Mouse (Mus musculus): ENCODE measurements around the gene Epb41l4b. TPM values are rescaled to one million over a fixed set of nuclear protein-coding genes. Genes with fewer than 3 reads are reported as not detected.

Epb41l4b gene
- polyA plus RNA-seq, 1 experiment from 2014 or later: 0.92 TPM

- H3K36me3 ChIP-seq: no peaks in the 10 kb centered on the region
- WGBS: 23% methylated on average over 15 of the region's 15 CpGs
- no peak overlapping the region for H3K27ac ChIP-seq
- peak overlapping the region; percentile 72 for H3K4me3 ChIP-seq
- peaks cover 70% of the 10 kb centered on the region for H3K27me3 ChIP-seq (ENCODE audit: insufficient read depth, poor library complexity, severe bottlenecking)
- peaks cover 43% of the 10 kb centered on the region for H3K4me1 ChIP-seq (replicated peaks)
- H3K9me3 ChIP-seq: no peaks in the 10 kb centered on the region
- no peak for DNase-seq (ENCODE audit: low spot score)
Measured at GRCm38 (mm10) chr4:57140992-57141717, 2.1 kb downstream of the Epb41l4b start.

GRCm38 (mm10) chr4:57140200-57140799 is 2.9 kb downstream of the Epb41l4b start:
- Histone ChIP-seq H3K4me3 (no peak overlapping the region), H3K9me3 (no peaks in the 10 kb centered on the region), H3K27me3 (ENCODE audit: insufficient read depth, poor library complexity, severe bottlenecking) (peaks cover 66% of the 10 kb centered on the region), H3K36me3 (no peaks in the 10 kb centered on the region), H3K4me1 (replicated peaks) (peaks cover 43% of the 10 kb centered on the region), H3K27ac (no peak overlapping the region)
- WGBS: 34% methylated on average over 4 of the region's 4 CpGs
- DNase-seq (ENCODE audit: low spot score): no peak

GRCm38 (mm10) chr4:57139433-57139832 is 3.8 kb downstream of the Epb41l4b start:
- Histone ChIP-seq H3K27me3 (ENCODE audit: insufficient read depth, poor library complexity, severe bottlenecking) (peaks cover 58% of the 10 kb centered on the region), H3K36me3 (no peaks in the 10 kb centered on the region), H3K9me3 (no peaks in the 10 kb centered on the region), H3K4me3 (no peak overlapping the region), H3K27ac (no peak overlapping the region), H3K4me1 (replicated peaks) (peaks cover 43% of the 10 kb centered on the region)
- WGBS: 70% methylated on average over 10 of the region's 10 CpGs
- DNase-seq (ENCODE audit: low spot score): no peak

- WGBS: 77% methylated on average over 6 of the region's 6 CpGs
- H3K4me1 ChIP-seq (replicated peaks): peaks cover 34% of the 10 kb centered on the region
- H3K4me3 ChIP-seq: no peak overlapping the region
- H3K27ac ChIP-seq: no peak overlapping the region
- peaks cover 52% of the 10 kb centered on the region for H3K27me3 ChIP-seq (ENCODE audit: insufficient read depth, poor library complexity, severe bottlenecking)
- no peaks in the 10 kb centered on the region for H3K9me3 ChIP-seq
- no peaks in the 10 kb centered on the region for H3K36me3 ChIP-seq
- DNase-seq (ENCODE audit: low spot score): no peak
Measured at GRCm38 (mm10) chr4:57138093-57138440, 5.2 kb downstream of the Epb41l4b start.

GRCm38 (mm10) chr4:57137371-57138092 is 5.7 kb downstream of the Epb41l4b start:
- H3K4me1 ChIP-seq (replicated peaks): peaks cover 30% of the 10 kb centered on the region
- no peak overlapping the region for H3K27ac ChIP-seq
- 79% methylated on average over 8 of the region's 8 CpGs for WGBS
- peaks cover 49% of the 10 kb centered on the region for H3K27me3 ChIP-seq (ENCODE audit: insufficient read depth, poor library complexity, severe bottlenecking)
- no peak overlapping the region for H3K4me3 ChIP-seq
- no peaks in the 10 kb centered on the region for H3K36me3 ChIP-seq
- no peak for DNase-seq (ENCODE audit: low spot score)
- no peaks in the 10 kb centered on the region for H3K9me3 ChIP-seq

- WGBS: 87% methylated on average over 1 of the region's 1 CpGs
- DNase-seq (ENCODE audit: low spot score): no peak
- Histone ChIP-seq H3K36me3 (no peaks in the 10 kb centered on the region), H3K4me3 (no peak overlapping the region), H3K4me1 (replicated peaks) (peaks cover 16% of the 10 kb centered on the region; the same call in 1 of the 2 replicates), H3K9me3 (no peaks in the 10 kb centered on the region), H3K27ac (no peak overlapping the region), H3K27me3 (ENCODE audit: insufficient read depth, poor library complexity, severe bottlenecking) (peaks cover 28% of the 10 kb centered on the region)
Measured at GRCm38 (mm10) chr4:57135431-57135830, 7.8 kb downstream of the Epb41l4b start.

- peaks cover 15% of the 10 kb centered on the region; the same call in 1 of the 2 replicates for H3K4me1 ChIP-seq (replicated peaks)
- H3K27ac ChIP-seq: 0 out of 2 replicates have a peak overlapping the region, but pooled peaks have one; percentile 24
- DNase-seq (ENCODE audit: low spot score): no peak
- H3K36me3 ChIP-seq: no peaks in the 10 kb centered on the region
- peaks cover 19% of the 10 kb centered on the region for H3K27me3 ChIP-seq (ENCODE audit: insufficient read depth, poor library complexity, severe bottlenecking)
- H3K4me3 ChIP-seq: no peak overlapping the region
- H3K9me3 ChIP-seq: no peaks in the 10 kb centered on the region
- 68% methylated on average over 4 of the region's 4 CpGs for whole genome bisulfite sequencing
Measured at GRCm38 (mm10) chr4:57134554-57134953, 8.7 kb downstream of the Epb41l4b start.

- WGBS: 86% methylated on average over 10 of the region's 10 CpGs
- Histone ChIP-seq H3K36me3 (no peaks in the 10 kb centered on the region), H3K4me3 (no peak overlapping the region), H3K4me1 (replicated peaks) (peaks cover 5% of the 10 kb centered on the region; the same call in 1 of the 2 replicates), H3K27me3 (ENCODE audit: insufficient read depth, poor library complexity, severe bottlenecking) (no peaks in the 10 kb centered on the region; the same call in 1 of the 2 replicates), H3K27ac (no peak overlapping the region), H3K9me3 (no peaks in the 10 kb centered on the region)
- no peak for DNase-seq (ENCODE audit: low spot score)
Measured at GRCm38 (mm10) chr4:57131839-57132238, 11.4 kb downstream of the Epb41l4b start.

GRCm38 (mm10) chr4:57129718-57130515 is 13.3 kb downstream of the Epb41l4b start:
- H3K4me1 ChIP-seq (replicated peaks): peaks cover 5% of the 10 kb centered on the region; the same call in 1 of the 2 replicates
- DNase-seq (ENCODE audit: low spot score): no peak
- no peak overlapping the region for H3K4me3 ChIP-seq
- no peaks in the 10 kb centered on the region; the same call in 1 of the 2 replicates for H3K27me3 ChIP-seq (ENCODE audit: insufficient read depth, poor library complexity, severe bottlenecking)
- no peaks in the 10 kb centered on the region for H3K36me3 ChIP-seq
- no peaks in the 10 kb centered on the region for H3K9me3 ChIP-seq
- H3K27ac ChIP-seq: no peak overlapping the region
- WGBS: 73% methylated on average over 11 of the region's 11 CpGs

GRCm38 (mm10) chr4:57123003-57123402 is 20.2 kb downstream of the Epb41l4b start:
- no peak for DNase-seq (ENCODE audit: low spot score)
- Histone ChIP-seq H3K9me3 (no peaks in the 10 kb centered on the region), H3K36me3 (no peaks in the 10 kb centered on the region), H3K4me3 (no peak overlapping the region), H3K27ac (no peak overlapping the region), H3K4me1 (replicated peaks) (peaks cover 20% of the 10 kb centered on the region; the same call in 1 of the 2 replicates), H3K27me3 (ENCODE audit: insufficient read depth, poor library complexity, severe bottlenecking) (no peaks in the 10 kb centered on the region)
- 53% methylated on average over 11 of the region's 11 CpGs for WGBS

- WGBS: 89% methylated on average over 3 of the region's 3 CpGs
Measured at GRCm38 (mm10) chr4:57122166-57122565, 21.1 kb downstream of the Epb41l4b start.

GRCm38 (mm10) chr4:57120563-57120962 is 22.7 kb downstream of the Epb41l4b start:
- Histone ChIP-seq H3K27ac (peak overlapping the region; percentile 16; the same call in 1 of the 2 replicates), H3K4me1 (replicated peaks) (peaks cover 20% of the 10 kb centered on the region; the same call in 1 of the 2 replicates), H3K9me3 (no peaks in the 10 kb centered on the region), H3K4me3 (no peak overlapping the region), H3K27me3 (ENCODE audit: insufficient read depth, poor library complexity, severe bottlenecking) (no peaks in the 10 kb centered on the region), H3K36me3 (no peaks in the 10 kb centered on the region)
- WGBS: 53% methylated on average over 2 of the region's 2 CpGs
- no peak for DNase-seq (ENCODE audit: low spot score)

More at GRCm38 (mm10) chr4:57122166-57122565, 21.1 kb downstream of the Epb41l4b start:
- no peak for DNase-seq (ENCODE audit: low spot score)
- Histone ChIP-seq H3K4me1 (replicated peaks) (peaks cover 20% of the 10 kb centered on the region; the same call in 1 of the 2 replicates), H3K27me3 (ENCODE audit: insufficient read depth, poor library complexity, severe bottlenecking) (no peaks in the 10 kb centered on the region), H3K9me3 (no peaks in the 10 kb centered on the region), H3K36me3 (no peaks in the 10 kb centered on the region), H3K27ac (no peak overlapping the region), H3K4me3 (no peak overlapping the region)

All from hindbrain, embryonic 10.5 days (tissue).